Mouse (Mus musculus): ENCODE data around the gene Nelfcd.

The Nelfcd gene

GRCm38 (mm10) chr2:174437697-174437982, 22.0 kb downstream of the Nelfcd start:
- no peak for DNase-seq (ENCODE audit: low spot score in 2 of 2)

GRCm38 (mm10) chr2:174438181-174438580, 22.6 kb downstream of the Nelfcd start:
- DNase-seq (ENCODE audit: low spot score in 2 of 2): no peak

- DNase-seq (ENCODE audit: low spot score in 2 of 2): peak; percentile 58 to 74
These were observed 23.3 kb downstream of the Nelfcd start, which contains the start of gene Ctsz for GRCm38 (mm10) chr2:174438737-174439449. TSS of gene Ctsz (minus strand) at chr2:174439039.

GRCm38 (mm10) chr2:174439450-174439838, 23.8 kb downstream of the Nelfcd start:
- DNase-seq (ENCODE audit: low spot score in 2 of 2): no peak

GRCm38 (mm10) chr2:174439961-174440360, 24.4 kb downstream of the Nelfcd start:
- no peak for DNase-seq (ENCODE audit: low spot score in 2 of 2)

- no peak for DNase-seq (ENCODE audit: low spot score in 2 of 2)
These were observed 26.3 kb downstream of the Nelfcd start for GRCm38 (mm10) chr2:174441898-174442297.

- no peak for DNase-seq (ENCODE audit: low spot score in 2 of 2)
These were observed 26.9 kb downstream of the Nelfcd start for GRCm38 (mm10) chr2:174442460-174442859.

- no peak for DNase-seq (ENCODE audit: low spot score in 2 of 2)
These were observed 27.4 kb downstream of the Nelfcd start for GRCm38 (mm10) chr2:174443046-174443445.

- no peak for DNase-seq (ENCODE audit: low spot score in 2 of 2)
These were observed 28.8 kb downstream of the Nelfcd start for GRCm38 (mm10) chr2:174444359-174444758.

GRCm38 (mm10) chr2:174445018-174445417, 29.4 kb downstream of the Nelfcd start:
- no peak for DNase-seq (ENCODE audit: low spot score in 2 of 2)

GRCm38 (mm10) chr2:174446492-174446891, 30.9 kb downstream of the Nelfcd start:
- DNase-seq (ENCODE audit: low spot score in 2 of 2): no peak

GRCm38 (mm10) chr2:174446905-174447304, 31.3 kb downstream of the Nelfcd start:
- DNase-seq (ENCODE audit: low spot score in 2 of 2): no peak

- no peak for DNase-seq (ENCODE audit: low spot score in 2 of 2)
These were observed 32.8 kb downstream of the Nelfcd start for GRCm38 (mm10) chr2:174448405-174448804.

- DNase-seq (ENCODE audit: low spot score in 2 of 2): no peak
These were observed 34.7 kb downstream of the Nelfcd start, which contains the start of gene Tubb1 for GRCm38 (mm10) chr2:174450353-174450752. TSS of gene Tubb1 (plus strand) at chr2:174450695.

GRCm38 (mm10) chr2:174453681-174454080, 38.1 kb downstream of the Nelfcd start:
- no peak for DNase-seq (ENCODE audit: low spot score in 2 of 2)

GRCm38 (mm10) chr2:174459365-174459764, 43.8 kb downstream of the Nelfcd start:
- no peak for DNase-seq (ENCODE audit: low spot score in 2 of 2)

- no peak for DNase-seq (ENCODE audit: low spot score in 2 of 2)
These were observed 47.8 kb downstream of the Nelfcd start for GRCm38 (mm10) chr2:174463370-174463769.

- peak; percentile 93 to 96 for DNase-seq (ENCODE audit: low spot score in 2 of 2)
These were observed 48.4 kb downstream of the Nelfcd start, which contains the start of gene Atp5e for GRCm38 (mm10) chr2:174463789-174464523. TSS of gene Atp5e (minus strand) at chr2:174464105.

GRCm38 (mm10) chr2:174470333-174470732, 54.7 kb downstream of the Nelfcd start:
- DNase-seq (ENCODE audit: low spot score in 2 of 2): no peak

- DNase-seq (ENCODE audit: low spot score in 2 of 2): no peak
These were observed 55.3 kb downstream of the Nelfcd start for GRCm38 (mm10) chr2:174470786-174471405.

- peak in 1 of 2 experiments; percentile 63 for DNase-seq (ENCODE audit: low spot score in 2 of 2)
These were observed 56.8 kb downstream of the Nelfcd start for GRCm38 (mm10) chr2:174472407-174472806.

- DNase-seq (ENCODE audit: low spot score in 2 of 2): peak; percentile 99
These were observed 57.4 kb downstream of the Nelfcd start, which contains the start of gene Prelid3b for GRCm38 (mm10) chr2:174472818-174473549. TSS of gene Prelid3b (minus strand) at chr2:174473081.

All from urinary bladder, postnatal 4 days (tissue).